Mouse (Mus musculus) adrenal gland, postnatal 25 days (tissue): ENCODE results near the gene Senp3. TPM values are rescaled to one million over a fixed set of nuclear protein-coding genes. Genes with fewer than 3 reads are reported as not detected.
"Not testable (repeated sequence)": the region's sequence is repeated elsewhere in the genome, so short reads cannot be mapped to it uniquely, and the experiment has no call there.

ENCODE experiments used
- DNase-seq: peaks from one replicate; pipeline ENCODE4 v3.0.0; 2021; ENCODE audit warnings: mixed read lengths
- microRNA-seq, 2 experiments: library from miRNA; unstranded; fragments of <30 nt; microRNA quantifications; one replicate each; pipeline ENCODE4 v1.2.0; 2021
- total RNA-seq: library from RNA; stranded (reverse); gene quantifications from 2 replicates; pipeline ENCODE4 v1.2.3, GENCODE M21; 2021

The Senp3 gene
- total RNA-seq, 1 experiment from 2014 or later, result 91.6 TPM

DNA sequence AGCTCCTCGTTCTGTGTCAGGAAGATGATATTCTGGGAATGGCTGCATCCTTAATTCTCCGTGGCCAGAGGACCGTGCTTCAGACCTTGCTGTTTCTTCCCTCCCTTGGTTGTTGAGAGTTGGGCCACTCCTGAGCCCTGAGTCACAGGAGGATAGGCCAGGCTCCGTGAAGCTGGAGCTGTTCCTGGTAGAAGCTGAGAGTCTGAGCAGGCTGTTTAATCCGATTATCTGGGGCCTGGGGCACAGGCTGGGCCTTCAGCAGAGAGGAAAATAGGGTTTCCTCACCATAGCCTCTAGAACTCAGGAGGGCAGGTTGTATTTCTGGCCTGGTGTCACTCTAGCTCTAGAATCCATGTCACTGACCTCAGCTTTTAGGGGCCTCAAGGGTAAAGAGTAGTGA, 28.5 kb downstream of the Senp3 start:
- no peak for DNase-seq

DNA sequence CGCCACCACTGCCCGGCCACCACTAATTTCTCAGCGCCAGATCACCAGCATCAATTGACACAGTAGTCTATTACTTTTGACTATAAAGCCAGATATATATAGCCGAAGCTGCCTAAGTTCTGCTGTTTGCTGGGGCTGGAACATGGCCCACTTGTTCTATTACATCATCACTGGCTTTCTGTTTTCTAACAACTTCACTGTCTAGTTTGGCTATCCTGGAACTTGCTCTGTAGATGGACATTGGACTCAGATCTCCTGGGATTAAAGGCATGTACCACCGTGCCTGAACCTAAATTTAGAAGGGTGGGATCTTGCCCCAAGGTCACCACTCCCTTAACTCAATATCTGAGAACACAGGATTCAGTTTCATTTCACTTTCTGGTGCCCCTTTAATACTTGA, 36.0 kb downstream of the Senp3 start:
- DNase-seq, result no peak

DNA sequence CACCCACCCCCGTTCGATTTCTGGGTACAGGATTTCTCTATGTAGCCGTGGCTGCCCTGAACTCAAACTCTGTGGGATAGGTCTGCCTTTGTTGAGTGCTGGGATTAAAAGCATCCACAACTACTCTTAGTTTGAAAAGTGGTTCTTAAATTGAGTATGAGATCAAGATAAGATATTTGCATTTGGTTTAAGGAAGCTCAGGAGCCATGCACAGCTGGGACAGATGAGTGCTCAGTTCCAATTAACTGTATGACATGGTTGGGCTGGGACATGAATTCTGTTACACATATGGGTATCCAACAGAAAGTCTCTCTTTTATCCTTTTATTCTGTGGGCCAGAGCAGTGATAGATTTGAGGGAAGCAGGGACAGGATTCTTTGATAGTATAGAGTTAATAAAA, 46.4 kb downstream of the Senp3 start:
- no peak for DNase-seq

DNA sequence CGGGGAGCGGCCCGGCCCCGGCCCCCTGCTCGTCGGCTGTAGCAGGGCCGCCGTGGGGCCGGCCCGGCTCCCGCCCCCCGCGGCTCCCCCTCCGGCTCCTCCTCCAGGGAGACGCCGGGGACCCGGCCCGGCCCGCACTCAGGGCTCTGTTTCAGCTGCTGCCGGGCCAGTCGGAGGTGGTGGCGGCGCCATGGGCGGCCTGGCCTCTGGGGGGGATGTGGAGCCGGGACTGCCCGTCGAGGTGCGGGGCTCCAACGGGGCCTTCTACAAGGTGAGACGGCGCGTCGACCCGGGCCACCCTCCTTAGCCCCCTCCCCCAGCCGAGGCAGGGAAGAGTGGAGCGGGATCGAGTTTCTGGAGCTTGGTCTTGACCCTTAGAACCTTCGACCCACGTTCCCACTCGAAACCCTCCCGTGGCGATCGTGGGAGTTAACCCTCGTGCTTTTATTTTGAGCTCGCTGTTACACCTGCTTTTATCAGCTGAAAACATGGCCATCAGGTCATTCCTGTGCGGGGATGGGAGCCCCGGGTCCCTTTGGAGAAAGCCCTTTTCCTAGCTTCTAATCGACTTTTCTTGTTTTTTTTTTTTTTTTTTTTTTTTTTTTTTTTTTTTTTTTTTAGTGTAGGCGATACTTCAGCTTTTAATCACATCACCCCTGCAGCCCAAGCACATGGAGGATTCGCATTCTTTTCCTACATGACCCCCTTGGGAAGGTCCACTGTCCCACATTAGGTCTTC, 48.6 kb downstream of the Senp3 start:
- DNase-seq, result no peak

DNA sequence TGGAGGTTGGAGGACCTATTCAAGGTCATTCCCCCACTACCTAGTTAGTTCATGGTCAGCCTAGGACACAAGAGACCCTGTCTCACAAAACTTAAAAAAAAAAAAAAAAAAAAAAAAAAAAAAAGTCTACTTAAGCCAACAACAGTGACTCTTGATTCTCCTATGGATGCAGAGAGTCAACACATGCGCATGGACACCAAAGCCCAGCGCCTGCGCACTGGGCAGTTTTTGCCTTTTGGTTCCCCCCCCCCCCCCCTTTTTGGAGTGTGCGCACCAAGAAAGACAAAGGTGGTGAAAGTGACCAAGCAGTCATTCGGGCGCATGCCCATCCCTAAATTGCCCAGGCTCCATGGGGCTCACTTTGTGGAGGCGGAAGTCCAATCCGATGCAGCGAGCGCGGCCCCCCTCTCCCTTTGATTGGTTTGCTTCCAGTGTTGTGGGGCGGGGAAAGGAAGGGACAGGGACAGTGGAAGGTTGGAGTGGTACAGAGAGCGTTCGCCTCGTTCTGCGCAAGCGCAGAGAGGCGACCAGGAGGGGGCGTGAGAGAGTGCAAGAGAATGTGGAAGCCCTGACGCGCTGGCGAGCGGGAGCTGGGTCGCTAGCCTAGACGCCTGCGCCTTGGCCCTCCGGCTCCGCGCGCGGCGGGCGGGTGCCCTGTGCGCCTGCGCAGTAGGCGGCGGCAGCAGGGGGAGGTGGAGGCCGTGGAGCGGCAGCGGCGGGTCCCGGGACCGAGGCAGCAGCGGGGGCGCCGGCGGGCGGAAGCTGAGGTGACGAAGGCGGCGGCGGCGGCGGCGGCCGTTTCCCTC, 49.4 kb downstream of the Senp3 start, which contains the start of gene Fxr2:
TSS of gene Fxr2 (plus strand) at position 707 of the 806 bp plus-strand sequence.
- peak; percentile 99 for DNase-seq

DNA sequence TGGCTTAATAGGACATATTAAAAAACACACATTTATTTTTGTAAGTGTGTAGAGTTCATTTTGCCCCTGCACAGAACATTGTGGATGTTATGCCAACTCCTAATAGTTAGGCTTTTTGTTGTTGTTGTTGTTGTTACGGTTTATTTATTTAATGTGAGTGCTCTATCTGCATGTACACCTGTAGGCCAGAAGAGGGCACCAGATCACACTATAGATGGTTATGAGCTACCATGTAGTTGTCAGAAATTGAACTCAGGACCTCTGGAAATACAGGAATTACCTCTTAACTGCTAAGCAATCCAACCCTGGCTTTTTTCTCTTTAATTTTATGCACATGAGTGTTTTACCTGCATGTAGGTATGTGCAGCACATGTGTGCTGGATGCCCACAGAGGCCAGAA, 52.1 kb downstream of the Senp3 start:
- DNase-seq, result no peak

DNA sequence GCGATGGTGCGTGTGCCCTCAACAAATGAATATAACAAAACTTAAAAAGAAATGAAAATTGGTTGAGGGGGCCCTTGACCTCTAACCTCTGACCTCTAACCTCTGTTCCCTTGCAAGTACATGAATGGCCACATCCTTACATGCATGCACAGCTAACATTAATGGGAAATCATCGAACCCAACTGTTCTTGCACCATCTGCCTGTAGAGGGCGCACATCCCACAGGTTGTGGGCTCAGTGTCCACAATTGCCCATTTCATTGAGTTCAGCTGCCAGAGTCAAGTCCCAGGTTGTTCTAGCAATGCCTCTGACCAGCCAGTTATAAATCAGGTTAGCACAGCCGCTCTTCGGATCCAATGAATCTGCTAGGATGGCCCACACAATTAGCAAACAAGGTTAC, 53.6 kb downstream of the Senp3 start:
- peak; percentile 77 for DNase-seq

DNA sequence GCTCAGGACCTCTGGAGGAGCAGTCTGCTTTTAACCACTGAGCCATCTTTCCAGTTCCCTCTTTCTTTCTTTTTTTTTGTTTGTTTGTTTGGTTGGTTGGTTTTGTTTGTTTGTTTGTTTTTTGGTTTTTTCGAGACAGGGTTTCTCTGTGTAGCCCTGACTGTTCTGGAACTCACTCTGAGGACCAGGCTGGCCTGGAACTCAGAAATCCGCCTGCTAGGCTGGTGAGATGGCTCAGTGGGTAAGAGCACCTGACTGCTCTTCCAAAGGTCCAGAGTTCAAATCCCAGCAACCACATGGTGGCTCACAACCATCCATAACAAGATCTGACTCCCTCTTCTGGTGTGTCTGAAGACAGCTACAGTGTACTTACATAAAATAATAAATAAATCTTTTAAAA, 57.5 kb downstream of the Senp3 start:
- not testable (repeated sequence) for DNase-seq

Small RNAs within 50 kb of the gene (microRNA-seq; reads per million reads assigned to microRNA genes)
- gene Mir1934, result 3.6 to 4.5 reads per million in 2 experiments
- 0 reads per million in 2 experiments for gene Mir467f

Other genes with a start within 250 kb of the Senp3 start
- 0.05 and 0.76 TPM in 2 replicates for gene Dnah2, start 133.0 kb downstream of the Senp3 start, total RNA-seq
- 0.38 and 1.5 TPM in 2 replicates for gene Efnb3, start 121.9 kb downstream of the Senp3 start, total RNA-seq
- gene Wrap53, start 101.8 kb downstream of the Senp3 start, total RNA-seq, result 12.5 and 12.9 TPM in 2 replicates
- gene Trp53, start 101.7 kb downstream of the Senp3 start, total RNA-seq, result 74.1 and 81.7 TPM in 2 replicates
- gene Atp1b2, start 76.1 kb downstream of the Senp3 start, total RNA-seq, result 34.0 and 38.0 TPM in 2 replicates
- not detected in 2 replicates for gene Shbg, start 64.2 kb downstream of the Senp3 start, total RNA-seq
- gene Sat2, start 60.1 kb downstream of the Senp3 start, total RNA-seq, result 6.7 and 16.9 TPM in 2 replicates
- gene Fxr2, start 49.1 kb downstream of the Senp3 start, total RNA-seq, result 89.7 and 101 TPM in 2 replicates
- 0.39 TPM in 1 of 2 replicates, not detected in the other for gene Sox15, start 26.8 kb downstream of the Senp3 start, total RNA-seq
- 123 and 137 TPM in 2 replicates for gene Mpdu1, start 19.4 kb downstream of the Senp3 start, total RNA-seq
- 14.2 and 22.6 TPM in 2 replicates for gene Cd68, start 15.9 kb downstream of the Senp3 start, total RNA-seq
- 624 and 654 TPM in 2 replicates for gene Eif4a1, start 9.7 kb downstream of the Senp3 start, total RNA-seq
- gene Tnfsf13, start 3.7 kb upstream of the Senp3 start, total RNA-seq, result 3.8 and 4.1 TPM in 2 replicates
- gene Tnfsf12, start 13.8 kb upstream of the Senp3 start, total RNA-seq, result 16.6 and 25.6 TPM in 2 replicates
- 3.8 and 4.6 TPM in 2 replicates for gene Tnfsfm13, start 14.0 kb upstream of the Senp3 start, total RNA-seq
- 98.5 and 101 TPM in 2 replicates for gene Polr2a, start 76.6 kb upstream of the Senp3 start, total RNA-seq
- gene Slc35g3, start 79.9 kb upstream of the Senp3 start, total RNA-seq, result not detected in 2 replicates
- gene Zbtb4, start 83.8 kb upstream of the Senp3 start, total RNA-seq, result 39.5 and 65.8 TPM in 2 replicates
- gene Chrnb1, start 113.9 kb upstream of the Senp3 start, total RNA-seq, result 1.8 and 2.4 TPM in 2 replicates
- 3.6 and 3.9 TPM in 2 replicates for gene Fgf11, start 119.8 kb upstream of the Senp3 start, total RNA-seq
- not detected in 2 replicates for gene Tmem102, start 123.5 kb upstream of the Senp3 start, total RNA-seq
- gene Gm39566, start 133.2 kb upstream of the Senp3 start, total RNA-seq, result not detected in 2 replicates
- not detected in 2 replicates for gene Spem2, start 136.4 kb upstream of the Senp3 start, total RNA-seq
- gene Spem1, start 140.1 kb upstream of the Senp3 start, total RNA-seq, result not detected in 2 replicates
- 18.6 and 19.7 TPM in 2 replicates for gene Nlgn2, start 155.7 kb upstream of the Senp3 start, total RNA-seq
- 149 and 152 TPM in 2 replicates for gene Tmem256, start 156.4 kb upstream of the Senp3 start, total RNA-seq
- gene Plscr3, start 164.3 kb upstream of the Senp3 start, total RNA-seq, result 43.8 and 52.9 TPM in 2 replicates
- gene Tnk1, start 176.6 kb upstream of the Senp3 start, total RNA-seq, result not detected in 2 replicates
- not detected in 2 replicates for gene Tmem95, start 195.9 kb upstream of the Senp3 start, total RNA-seq
- gene Kctd11, start 199.3 kb upstream of the Senp3 start, total RNA-seq, result 4.4 and 4.9 TPM in 2 replicates
- gene Acap1, start 213.5 kb upstream of the Senp3 start, total RNA-seq, result 0.30 TPM in 1 of 2 replicates, not detected in the other
- 1.2 and 2.6 TPM in 2 replicates for gene 2810408A11Rik, start 218.9 kb upstream of the Senp3 start, total RNA-seq
- 52.4 and 55.5 TPM in 2 replicates for gene Neurl4, start 219.0 kb upstream of the Senp3 start, total RNA-seq
- gene Gps2, start 231.8 kb upstream of the Senp3 start, total RNA-seq, result 62.5 and 70.2 TPM in 2 replicates
- gene Eif5a, start 239.9 kb upstream of the Senp3 start, total RNA-seq, result 542 and 558 TPM in 2 replicates